Mouse (Mus musculus): ENCODE data around the gene Slc2a10.

GRCm38 (mm10) chr2:165554066-165554465 is 50.5 kb downstream of the Slc2a10 start:
- TF ChIP-seq GATA1 (IDR thresholded peaks at IDR 0.05; ENCODE audit: borderline replicate concordance, low read length) (no peak), FLI1 (IDR thresholded peaks at IDR 0.05; ENCODE audit: low read length) (no peak)

All from megakaryocyte, embryonic 14.5 days (primary cell).